Mouse (Mus musculus) adrenal gland, postnatal 14 days (tissue): ENCODE data around the gene Ccdc78. TPM values are rescaled to one million over a fixed set of nuclear protein-coding genes. Genes with fewer than 3 reads are reported as not detected.
A peak's percentile ranks its signal among the peaks of the same experiment; 100 is the strongest.

Experiments
- DNase-seq: peaks from one replicate; pipeline ENCODE4 v3.0.0; 2021; ENCODE audit warnings: mixed read lengths
- total RNA-seq: library from RNA; stranded (reverse); gene quantifications from 2 replicates; pipeline ENCODE4 v1.2.3, GENCODE M21; 2021

The Ccdc78 gene
- total RNA-seq, 1 experiment from 2014 or later: not detected

DNA sequence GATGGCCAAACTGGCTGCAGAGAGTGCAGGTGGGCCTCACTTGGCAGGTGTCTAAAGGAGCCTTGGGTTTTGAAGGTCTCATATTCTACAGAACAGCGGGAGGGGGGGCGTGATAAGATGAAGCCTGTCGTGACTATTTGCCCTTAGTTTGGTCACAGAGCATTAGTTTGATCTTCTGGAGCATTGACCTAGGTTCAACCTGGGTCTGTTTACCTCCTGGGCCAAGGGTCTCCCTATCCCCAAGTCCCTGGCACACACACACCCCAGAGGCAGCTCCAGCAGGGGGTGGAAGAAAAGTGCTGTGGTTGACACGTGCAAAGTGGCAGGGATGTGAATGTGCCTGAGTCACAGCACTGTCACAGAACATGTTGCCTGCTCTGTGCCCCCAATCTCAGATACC is 24.5 kb downstream of the Ccdc78 start:
- no peak for DNase-seq

- peak; percentile 95 for DNase-seq
Measured at GRCm38 (mm10) chr17:25813471-25813870, 27.1 kb downstream of the Ccdc78 start.

GRCm38 (mm10) chr17:25817662-25818061 is 31.3 kb downstream of the Ccdc78 start:
- DNase-seq: peak; percentile 56

- no peak for DNase-seq
Measured at GRCm38 (mm10) chr17:25818851-25819780, 32.7 kb downstream of the Ccdc78 start.

DNA sequence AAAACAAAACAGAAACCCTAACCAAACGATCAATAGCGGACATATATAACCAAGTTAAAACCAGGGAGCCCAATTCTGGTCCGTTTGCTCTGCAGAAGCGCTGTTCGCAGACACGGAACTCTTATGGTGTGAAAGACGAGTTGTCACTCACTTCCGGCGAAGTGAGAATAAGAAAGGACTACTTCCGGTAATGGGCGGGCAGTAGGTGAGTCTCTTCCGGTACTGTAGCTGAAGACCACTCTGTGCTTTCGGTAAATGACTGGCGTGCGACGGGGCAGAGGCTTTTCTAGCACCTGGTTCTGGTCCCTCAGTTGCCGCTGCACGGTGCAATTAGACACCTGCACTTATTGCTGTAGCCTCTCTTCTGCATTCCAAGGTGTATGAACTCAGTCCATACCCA is 37.1 kb downstream of the Ccdc78 start, which contains the start of gene Wdr24:
Gene Wdr24, plus strand, starts transcription at position 176 of the 400 bp plus-strand sequence.
- peak; percentile 82 for DNase-seq

DNA sequence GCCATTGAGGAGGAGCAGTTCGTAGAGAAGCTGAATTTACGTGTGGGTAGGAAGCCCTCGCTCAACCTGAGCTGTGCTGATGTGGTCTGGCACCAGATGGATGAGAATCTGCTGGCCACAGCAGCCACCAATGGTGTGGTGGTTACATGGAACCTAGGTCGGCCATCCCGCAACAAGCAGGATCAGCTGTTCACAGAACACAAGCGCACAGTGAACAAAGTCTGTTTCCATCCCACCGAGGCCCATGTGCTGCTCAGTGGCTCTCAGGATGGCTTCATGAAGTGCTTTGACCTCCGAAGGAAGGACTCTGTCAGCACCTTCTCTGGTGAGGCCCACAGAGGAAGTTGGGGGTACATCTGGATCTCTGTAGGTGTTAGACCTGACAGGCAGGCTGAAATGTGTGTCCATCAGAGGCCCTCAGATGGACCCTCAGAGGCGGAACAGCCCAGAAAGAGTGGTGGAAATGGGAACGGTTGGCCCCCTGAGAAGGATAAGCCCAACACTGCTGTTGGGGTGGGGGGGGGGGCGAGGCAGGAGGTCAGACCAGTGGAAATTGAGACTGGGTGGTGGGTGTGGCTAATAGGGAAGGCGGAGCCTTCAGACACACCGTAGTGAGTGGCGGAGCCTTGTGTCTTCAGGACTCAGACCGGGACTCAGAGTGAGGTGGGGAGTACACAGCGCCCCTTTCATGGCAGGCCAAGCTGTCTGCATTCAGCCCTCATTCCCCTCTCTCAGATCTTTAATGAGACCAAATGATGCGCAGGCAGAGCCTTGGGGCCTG is 38.2 kb downstream of the Ccdc78 start:
- DNase-seq: no peak

- DNase-seq: no peak
Measured at GRCm38 (mm10) chr17:25825311-25825710, 38.9 kb downstream of the Ccdc78 start.

- DNase-seq: no peak
Measured at GRCm38 (mm10) chr17:25825984-25826570, 39.7 kb downstream of the Ccdc78 start.

- no peak for DNase-seq
Measured at GRCm38 (mm10) chr17:25827011-25827410, 40.6 kb downstream of the Ccdc78 start.

DNA sequence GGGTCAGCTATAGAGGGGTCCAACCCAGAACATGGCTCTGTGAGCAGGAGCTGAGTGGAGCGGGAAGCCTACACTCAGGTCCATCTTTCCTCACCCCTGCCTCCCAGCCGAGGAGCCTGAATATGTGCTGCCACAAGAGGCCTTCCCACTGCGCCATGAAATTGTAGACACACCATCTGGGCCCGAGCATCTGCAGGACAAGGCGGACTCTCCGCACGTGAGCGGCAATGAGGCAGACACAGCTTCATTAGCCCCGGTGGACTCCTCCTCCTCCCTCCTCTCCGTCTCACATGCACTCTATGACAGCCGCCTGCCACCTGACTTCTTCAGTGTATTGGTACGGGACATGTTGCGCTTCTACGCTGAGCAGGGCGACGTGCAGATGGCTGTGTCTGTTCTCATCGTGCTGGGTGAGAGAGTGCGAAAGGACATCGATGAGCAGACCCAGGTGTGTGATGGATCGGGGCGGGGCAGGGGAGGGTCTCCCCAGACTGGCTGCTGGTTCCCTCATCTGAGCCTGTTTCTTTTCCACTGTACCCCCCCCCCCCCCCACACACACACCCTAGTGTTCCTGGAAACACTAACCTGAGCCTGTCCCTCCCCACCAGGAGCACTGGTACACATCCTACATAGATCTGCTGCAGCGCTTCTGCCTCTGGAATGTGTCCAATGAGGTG is 41.3 kb downstream of the Ccdc78 start:
- no peak for DNase-seq

DNA sequence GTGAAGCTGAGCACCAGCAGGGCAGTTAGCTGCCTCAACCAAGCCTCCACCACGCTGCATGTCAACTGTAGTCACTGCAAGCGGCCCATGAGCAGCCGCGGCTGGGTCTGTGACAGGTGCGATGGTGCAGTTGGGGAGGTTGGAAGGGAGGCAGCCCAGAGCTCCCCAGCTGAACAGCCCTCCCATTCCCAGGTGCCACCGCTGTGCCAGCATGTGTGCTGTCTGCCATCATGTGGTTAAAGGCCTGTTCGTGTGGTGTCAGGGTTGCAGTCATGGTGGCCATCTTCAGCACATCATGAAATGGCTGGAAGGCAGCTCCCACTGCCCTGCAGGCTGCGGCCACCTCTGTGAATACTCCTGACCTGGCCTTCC is 41.8 kb downstream of the Ccdc78 start:
- DNase-seq: no peak

GRCm38 (mm10) chr17:25828712-25829557 is 42.6 kb downstream of the Ccdc78 start, which contains the start of gene Jmjd8:
Gene Jmjd8 (plus strand): TSS chr17:25828867.
- DNase-seq: peak; percentile 87

GRCm38 (mm10) chr17:25829558-25830017 is 43.2 kb downstream of the Ccdc78 start:
- no peak for DNase-seq

DNA sequence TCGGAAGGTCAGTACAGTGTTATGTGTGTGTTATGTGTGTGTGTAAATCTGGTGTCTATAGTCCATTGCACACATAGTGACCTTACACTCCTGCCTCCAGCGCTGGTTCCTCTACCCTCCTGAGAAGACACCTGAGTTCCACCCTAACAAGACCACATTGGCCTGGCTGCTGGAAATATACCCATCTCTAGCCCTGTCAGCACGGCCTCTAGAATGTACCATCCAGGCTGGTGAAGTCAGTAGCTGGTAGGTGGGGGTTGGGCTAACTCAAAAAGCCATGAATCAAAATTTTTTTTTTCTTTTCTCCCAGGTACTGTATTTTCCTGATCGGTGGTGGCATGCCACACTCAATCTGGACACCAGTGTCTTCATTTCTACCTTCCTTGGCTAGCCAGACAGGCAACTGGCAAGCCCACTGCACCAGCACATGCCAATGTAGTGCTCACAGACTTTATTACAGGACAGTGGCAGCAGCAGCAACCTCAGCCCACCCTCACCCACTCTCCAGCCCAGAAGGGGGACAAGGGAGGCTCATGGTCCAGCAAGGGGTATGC is 43.9 kb downstream of the Ccdc78 start:
- DNase-seq: no peak

GRCm38 (mm10) chr17:25830806-25831431 is 44.5 kb downstream of the Ccdc78 start:
- no peak for DNase-seq

- DNase-seq: peak; percentile 81
Measured at GRCm38 (mm10) chr17:25831451-25832281, 45.3 kb downstream of the Ccdc78 start.

GRCm38 (mm10) chr17:25832436-25833290 is 46.3 kb downstream of the Ccdc78 start:
- peak; percentile 100 for DNase-seq

- DNase-seq: peak; percentile 96
Measured at GRCm38 (mm10) chr17:25833291-25833663, 46.9 kb downstream of the Ccdc78 start, which contains the start of gene Stub1. Gene Stub1 (minus strand): TSS chr17:25833404.
